17 mouse cellular contexts compared by ENCODE assay signal in the genomic region with DNA sequence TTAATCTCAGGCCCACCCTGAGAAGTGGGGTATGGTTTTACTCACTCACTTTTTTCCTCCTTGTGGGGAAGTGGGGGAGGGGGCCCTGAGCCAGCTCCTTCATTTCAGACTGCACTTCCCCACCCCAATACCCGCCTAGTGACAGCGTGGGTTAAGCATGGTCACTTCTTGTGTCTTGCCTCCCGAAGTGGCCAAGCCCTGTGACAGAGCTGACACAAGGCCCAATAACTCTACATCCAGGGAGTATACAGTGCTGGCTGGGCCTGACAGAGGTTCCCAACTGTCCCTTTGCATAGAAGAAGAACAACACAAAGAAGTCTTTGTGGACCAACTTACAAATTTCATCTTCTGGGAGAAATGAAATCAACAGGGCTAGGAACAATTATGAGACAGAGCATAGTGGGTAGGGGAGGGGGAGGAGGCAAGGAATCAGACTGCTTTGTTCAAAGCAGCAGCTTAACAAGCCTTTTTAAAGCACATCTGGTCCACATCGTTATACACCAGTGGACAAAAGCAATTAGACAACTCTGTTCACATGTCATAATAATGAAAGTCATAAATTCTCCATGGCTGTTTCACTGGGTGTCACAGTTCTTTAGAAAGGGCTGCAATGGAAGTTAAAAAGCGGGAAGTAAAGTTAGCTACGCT. TPM values are rescaled to one million over a fixed set of nuclear protein-coding genes. Genes with fewer than 3 reads are reported as not detected.
DNase-seq lines count a peak whose midpoint lies in the region; ATAC-seq and TF ChIP-seq lines count a peak whose summit lies in the region.
"Had no signal": no experiment of that assay in that cellular context is flagged by ENCODE, and none has a peak within 500 bp of the region (broad histone marks: within the 10 kb centered on the region; RNA-seq: fewer than 3 reads in every experiment).

No protein-coding gene starts in this region.

- H3K27me3 ChIP-seq in forebrain, embryonic 11.5 days (ENCODE audit: control insufficient read depth, insufficient read depth, low read length) = no peaks in the 10 kb centered on the region
- no peaks in the 10 kb centered on the region for H3K27me3 ChIP-seq in forebrain, embryonic 14.5 days (replicated peaks; ENCODE audit: control insufficient read depth, insufficient read depth, low read length)
- H3K27me3 ChIP-seq in midbrain, embryonic 10.5 days (ENCODE audit: low read depth, poor library complexity, severe bottlenecking) = no peaks in the 10 kb centered on the region
- H3K27me3 ChIP-seq in midbrain, embryonic 11.5 days (ENCODE audit: control insufficient read depth, insufficient read depth, low read length) = no peaks in the 10 kb centered on the region
- no peaks in the 10 kb centered on the region for H3K27me3 ChIP-seq in hindbrain, embryonic 16.5 days (replicated peaks; ENCODE audit: control insufficient read depth, insufficient read depth, low read length)
- H3K27me3 ChIP-seq in neural tube, embryonic 15.5 days (replicated peaks) = no peaks in the 10 kb centered on the region
- H3K27me3 ChIP-seq in stomach, postnatal 0 days (ENCODE audit: control insufficient read depth, insufficient read depth, low read length) = no peaks in the 10 kb centered on the region
- H3K27me3 ChIP-seq: embryonic facial prominence, embryonic 15.5 days; liver, embryonic 15.5 days had no signal

- H3K4me3 ChIP-seq in forebrain, embryonic 11.5 days (ENCODE audit: low read depth, low read length) = no peak overlapping the region
- no peak overlapping the region for H3K4me3 ChIP-seq in forebrain, embryonic 14.5 days (ENCODE audit: low read depth, low read length)
- H3K4me3 ChIP-seq in midbrain, embryonic 10.5 days = no peak overlapping the region
- no peak overlapping the region for H3K4me3 ChIP-seq in midbrain, embryonic 11.5 days (ENCODE audit: low read depth, low read length)
- H3K4me3 ChIP-seq in hindbrain, embryonic 16.5 days (ENCODE audit: low read length) = no peak overlapping the region
- no peak overlapping the region for H3K4me3 ChIP-seq in neural tube, embryonic 15.5 days (replicated peaks)
- H3K4me3 ChIP-seq in stomach, postnatal 0 days (ENCODE audit: low read depth, low read length) = no peak overlapping the region
- H3K4me3 ChIP-seq in lung, adult 2 months (replicated peaks; ENCODE audit: extremely low read depth, low read depth, low read length) = no peak overlapping the region
- H3K4me3 ChIP-seq: embryonic facial prominence, embryonic 15.5 days; liver, embryonic 15.5 days had no signal

- no peak for TF ChIP-seq CTCF in stomach, postnatal 0 days (IDR thresholded peaks at IDR 0.05; ENCODE audit: low read depth)
- no peak for TF ChIP-seq CTCF in lung, adult 2 months (IDR thresholded peaks at IDR 0.05; ENCODE audit: insufficient read depth, low read length)

- TF ChIP-seq POLR2A in lung, adult 2 months (IDR thresholded peaks at IDR 0.05; ENCODE audit: borderline replicate concordance, extremely low read depth, low read depth, low read length) = no peak

- H3K36me3 ChIP-seq in forebrain, embryonic 11.5 days (ENCODE audit: control insufficient read depth, insufficient read depth, low read length) = no peaks in the 10 kb centered on the region
- H3K36me3 ChIP-seq in forebrain, embryonic 14.5 days (ENCODE audit: control insufficient read depth, insufficient read depth, low read length) = no peaks in the 10 kb centered on the region
- H3K36me3 ChIP-seq in midbrain, embryonic 10.5 days = no peaks in the 10 kb centered on the region
- H3K36me3 ChIP-seq in midbrain, embryonic 11.5 days (ENCODE audit: control insufficient read depth, insufficient read depth, low read length) = no peaks in the 10 kb centered on the region
- no peaks in the 10 kb centered on the region for H3K36me3 ChIP-seq in hindbrain, embryonic 16.5 days (ENCODE audit: control insufficient read depth, insufficient read depth, low read length)
- H3K36me3 ChIP-seq in neural tube, embryonic 15.5 days = no peaks in the 10 kb centered on the region
- no peaks in the 10 kb centered on the region for H3K36me3 ChIP-seq in stomach, postnatal 0 days (ENCODE audit: control insufficient read depth, insufficient read depth, low read length)
- H3K36me3 ChIP-seq: embryonic facial prominence, embryonic 15.5 days; liver, embryonic 15.5 days had no signal

- peak; percentile 41; the same call in 1 of the 2 replicates for ATAC-seq in forebrain, embryonic 11.5 days (replicated peaks; ENCODE audit: low FRiP score)
- ATAC-seq in forebrain, embryonic 14.5 days = no peak
- ATAC-seq in midbrain, embryonic 11.5 days (ENCODE audit: low FRiP score) = no peak
- ATAC-seq in hindbrain, embryonic 16.5 days = peak; percentile 44; the same call in 1 of the 2 replicates
- ATAC-seq in neural tube, embryonic 15.5 days (ENCODE audit: low FRiP score) = peak; percentile 77
- no peak for ATAC-seq in stomach, postnatal 0 days (ENCODE audit: low FRiP score, low TSS enrichment)
- ATAC-seq: inflammation-experienced regulatory T-cells, adult 6 months had no signal

- H3K9ac ChIP-seq in forebrain, embryonic 11.5 days (ENCODE audit: low read length) = no peak overlapping the region
- no peak overlapping the region for H3K9ac ChIP-seq in forebrain, embryonic 14.5 days (ENCODE audit: low read length)
- no peak overlapping the region for H3K9ac ChIP-seq in midbrain, embryonic 11.5 days (ENCODE audit: low read length)
- no peak overlapping the region for H3K9ac ChIP-seq in hindbrain, embryonic 16.5 days (ENCODE audit: low read depth, low read length)
- H3K9ac ChIP-seq in neural tube, embryonic 15.5 days (replicated peaks) = 0 out of 2 replicates have a peak overlapping the region, but pooled peaks have one; percentile 17
- H3K9ac ChIP-seq in stomach, postnatal 0 days (ENCODE audit: low read length) = no peak overlapping the region
- H3K9ac ChIP-seq: embryonic facial prominence, embryonic 15.5 days; liver, embryonic 15.5 days had no signal

- H3K9me3 ChIP-seq in forebrain, embryonic 11.5 days (ENCODE audit: control insufficient read depth, low read length) = no peaks in the 10 kb centered on the region
- no peaks in the 10 kb centered on the region for H3K9me3 ChIP-seq in forebrain, embryonic 14.5 days (replicated peaks; ENCODE audit: control insufficient read depth, low read length)
- no peaks in the 10 kb centered on the region for H3K9me3 ChIP-seq in midbrain, embryonic 10.5 days (replicated peaks)
- no peaks in the 10 kb centered on the region for H3K9me3 ChIP-seq in midbrain, embryonic 11.5 days (ENCODE audit: control insufficient read depth, low read length)
- H3K9me3 ChIP-seq in hindbrain, embryonic 16.5 days (ENCODE audit: control insufficient read depth, low read length) = no peaks in the 10 kb centered on the region
- H3K9me3 ChIP-seq in neural tube, embryonic 15.5 days (replicated peaks) = no peaks in the 10 kb centered on the region
- no peaks in the 10 kb centered on the region for H3K9me3 ChIP-seq in stomach, postnatal 0 days (ENCODE audit: control insufficient read depth, low read length)
- H3K9me3 ChIP-seq: embryonic facial prominence, embryonic 15.5 days; liver, embryonic 15.5 days had no signal

- no peak overlapping the region for H3K27ac ChIP-seq in forebrain, embryonic 11.5 days (ENCODE audit: low read depth, low read length)
- H3K27ac ChIP-seq in forebrain, embryonic 14.5 days (ENCODE audit: low read depth, low read length) = no peak overlapping the region
- H3K27ac ChIP-seq in midbrain, embryonic 10.5 days (replicated peaks) = peak overlapping the region; percentile 1; the same call in 1 of the 2 replicates
- no peak overlapping the region for H3K27ac ChIP-seq in midbrain, embryonic 11.5 days (ENCODE audit: low read depth, low read length)
- H3K27ac ChIP-seq in hindbrain, embryonic 16.5 days (ENCODE audit: low read depth, low read length) = no peak overlapping the region
- H3K27ac ChIP-seq in neural tube, embryonic 15.5 days (replicated peaks) = no peak overlapping the region
- no peak overlapping the region for H3K27ac ChIP-seq in stomach, postnatal 0 days (replicated peaks)
- H3K27ac ChIP-seq: embryonic facial prominence, embryonic 15.5 days; liver, embryonic 15.5 days had no signal

- no peak overlapping the region for H3K4me2 ChIP-seq in forebrain, embryonic 11.5 days (ENCODE audit: low read depth, low read length, severe bottlenecking)
- no peak overlapping the region for H3K4me2 ChIP-seq in forebrain, embryonic 14.5 days (ENCODE audit: low read length)
- no peak overlapping the region for H3K4me2 ChIP-seq in midbrain, embryonic 11.5 days
- no peak overlapping the region for H3K4me2 ChIP-seq in hindbrain, embryonic 16.5 days (ENCODE audit: low read length)
- H3K4me2 ChIP-seq in neural tube, embryonic 15.5 days = no peak overlapping the region
- no peak overlapping the region for H3K4me2 ChIP-seq in stomach, postnatal 0 days (replicated peaks; ENCODE audit: low read depth)
- H3K4me2 ChIP-seq: embryonic facial prominence, embryonic 15.5 days; liver, embryonic 15.5 days had no signal

- DNase-seq in forebrain, embryonic 11.5 days (ENCODE audit: low spot score) = no peak
- no peak for DNase-seq in forebrain, embryonic 14.5 days (ENCODE audit: low spot score)
- no peak for DNase-seq in midbrain, embryonic 10.5 days (ENCODE audit: low spot score)
- DNase-seq in midbrain, embryonic 11.5 days (ENCODE audit: low spot score, missing footprints) = no peak
- no peak for DNase-seq in stomach, postnatal 0 days (ENCODE audit: low spot score)
- DNase-seq in lung, adult 2 months = no peak
- DNase-seq: adrenal gland, postnatal 10 days; B cell, adult 2 months; cerebellum, postnatal 10 days; gastrocnemius, postnatal 36 days; kidney, postnatal 10 days; right cerebral cortex, postnatal 14 days had no signal

- WGBS in forebrain, embryonic 11.5 days = 53% methylated on average over 6 of the region's 6 CpGs
- WGBS in forebrain, embryonic 14.5 days = 46% methylated on average over 6 of the region's 6 CpGs
- 68% methylated on average over 6 of the region's 6 CpGs for WGBS in midbrain, embryonic 10.5 days
- 72% methylated on average over 6 of the region's 6 CpGs for WGBS in midbrain, embryonic 11.5 days
- WGBS in hindbrain, embryonic 16.5 days = 44% methylated on average over 6 of the region's 6 CpGs
- 25% methylated on average over 6 of the region's 6 CpGs for WGBS in neural tube, embryonic 15.5 days
- 60% methylated on average over 6 of the region's 6 CpGs for WGBS in stomach, postnatal 0 days
- 71% methylated on average over 6 of the region's 6 CpGs for WGBS in lung, adult 2 months

- no peak for TF ChIP-seq EP300 in stomach, postnatal 0 days (optimal IDR thresholded peaks at IDR 0.05)

- no peaks in the 10 kb centered on the region for H3K4me1 ChIP-seq in forebrain, embryonic 11.5 days (replicated peaks; ENCODE audit: control insufficient read depth, insufficient read depth, low read length)
- H3K4me1 ChIP-seq in forebrain, embryonic 14.5 days (ENCODE audit: control insufficient read depth, insufficient read depth, low read length) = no peaks in the 10 kb centered on the region
- H3K4me1 ChIP-seq in midbrain, embryonic 10.5 days = peaks cover 5% of the 10 kb centered on the region
- H3K4me1 ChIP-seq in midbrain, embryonic 11.5 days (ENCODE audit: control insufficient read depth, insufficient read depth, low read length) = no peaks in the 10 kb centered on the region
- no peaks in the 10 kb centered on the region for H3K4me1 ChIP-seq in hindbrain, embryonic 16.5 days (ENCODE audit: control insufficient read depth, insufficient read depth, low read depth, low read length)
- H3K4me1 ChIP-seq in neural tube, embryonic 15.5 days = peaks cover 14% of the 10 kb centered on the region; the same call in 1 of the 2 replicates
- H3K4me1 ChIP-seq in stomach, postnatal 0 days (replicated peaks; ENCODE audit: control insufficient read depth, insufficient read depth) = no peaks in the 10 kb centered on the region
- H3K4me1 ChIP-seq in lung, adult 2 months (ENCODE audit: control insufficient read depth, insufficient read depth, low read length) = no peaks in the 10 kb centered on the region
- H3K4me1 ChIP-seq: liver, embryonic 15.5 days had no signal

RNA-seq across cellular contexts. Expression of a gene that starts 42.2 kb away (rescaled TPM):
- polyA plus RNA-seq in forebrain, embryonic 11.5 days (2014; fragmentation: Nextera tagmentation; extraction: Ambion mirVana) = 65.5 and 65.7 TPM in 2 replicates
- 78.0 and 78.7 TPM in 2 replicates for polyA plus RNA-seq in forebrain, embryonic 14.5 days (2014; fragmentation: Nextera tagmentation; extraction: Ambion mirVana)
- polyA plus RNA-seq in midbrain, embryonic 10.5 days (2016; fragmentation: Nextera tagmentation; extraction: Ambion mirVana) = 174 TPM in 2 replicates
- 74.6 and 76.2 TPM in 2 replicates for polyA plus RNA-seq in midbrain, embryonic 11.5 days (2014; fragmentation: Nextera tagmentation; extraction: Ambion mirVana)
- 194 and 201 TPM in 2 replicates for polyA plus RNA-seq in hindbrain, embryonic 16.5 days (2015; fragmentation: Nextera tagmentation; extraction: Ambion mirVana)
- polyA plus RNA-seq in neural tube, embryonic 15.5 days (2015; fragmentation: Nextera tagmentation; extraction: Ambion mirVana) = 200 and 213 TPM in 2 replicates
- 104 TPM in 2 replicates for polyA plus RNA-seq in stomach, postnatal 0 days (2015; fragmentation: Nextera tagmentation; extraction: Ambion mirVana)
- polyA plus RNA-seq in lung, adult 2 months (2012; rRNA removed) = 16.5 and 31.9 TPM in 2 replicates

Comparison
In these comparisons a context has a peak if more than half of its experiments do, and no peak if none do; other contexts are left out.
1. ATAC-seq: peak in forebrain, embryonic 11.5 days (single experiment), hindbrain, embryonic 16.5 days (single experiment) and neural tube, embryonic 15.5 days (single experiment); none in forebrain, embryonic 14.5 days (single experiment), midbrain, embryonic 11.5 days (single experiment) and stomach, postnatal 0 days (single experiment).